Comparison of ENCODE assay signal across 13 mouse cellular contexts in genomic region chr4:134310106-134310505, GRCm38 (mm10). TPM values are rescaled to one million over a fixed set of nuclear protein-coding genes. Genes with fewer than 3 reads are reported as not detected.
"Had no signal": no experiment of that assay in that cellular context is flagged by ENCODE, and none has a peak within 500 bp of the region (broad histone marks: within the 10 kb centered on the region; RNA-seq: fewer than 3 reads in every experiment).

No protein-coding gene starts in this region.

- H3K36me3 ChIP-seq: limb, embryonic 10.5 days; midbrain, embryonic 13.5 days; stomach, embryonic 15.5 days had no signal

- H3K27me3 ChIP-seq: midbrain, embryonic 13.5 days; stomach, embryonic 15.5 days had no signal

- H3K4me3 ChIP-seq: left cerebral cortex, adult 2 months; limb, embryonic 10.5 days; midbrain, embryonic 13.5 days; stomach, embryonic 15.5 days had no signal

- H3K9ac ChIP-seq: liver, embryonic 14.5 days; midbrain, embryonic 13.5 days; stomach, embryonic 15.5 days had no signal

- H3K27ac ChIP-seq: left cerebral cortex, adult 2 months; limb, embryonic 10.5 days; liver, embryonic 14.5 days; midbrain, embryonic 13.5 days; stomach, embryonic 15.5 days had no signal

- DNase-seq: lung, adult 2 months; lung, postnatal 36 days; right cerebral cortex, postnatal 14 days; thymus, adult 2 months; thymus, postnatal 25 days had no signal

RNA-seq across cellular contexts. Expression of gene Trim63, which starts 4.8 kb away (rescaled TPM):
- total RNA-seq: layer of hippocampus, postnatal 25 days; megakaryocyte progenitor cell, adult 5-6 weeks had no signal

RNA-seq across cellular contexts. Expression of gene Slc30a2, which starts 32.9 kb away (rescaled TPM):
- total RNA-seq: left cerebral cortex, adult 2 months; midbrain, postnatal 0 days had no signal
- polyA plus RNA-seq: limb, embryonic 10.5 days had no signal

RNA-seq across cellular contexts. Expression of gene Grrp1, which starts 56.2 kb away (rescaled TPM):
- total RNA-seq: megakaryocyte progenitor cell, adult 5-6 weeks had no signal
